Mouse (Mus musculus) liver, postnatal 0 days (tissue): ENCODE results near the gene Cd300ld5. TPM values are rescaled to one million over a fixed set of nuclear protein-coding genes. Genes with fewer than 3 reads are reported as not detected.

Experiments
- ATAC-seq: fragments of 200-750 bp; cut with Nextera tagmentation; 2 replicates; pipeline ENCODE4 v1.8.0; 2017; ENCODE audit warnings: mild to moderate bottlenecking, moderate library complexity
- DNase-seq: peaks from one replicate; pipeline ENCODE4 v3.0.0-alpha.2; 2016
- H3K27ac ChIP-seq: fragments of 300-500 bp; sonication (generic); 2 replicates; pipeline ENCODE4 v1.5.1; 2014; ENCODE audit warnings: antibody characterized with exemption, moderate library complexity, mild to moderate bottlenecking, low read depth
- H3K27me3 ChIP-seq: fragments of 300-500 bp; sonication (generic); 2 replicates; pipeline ENCODE4 v1.6.1; 2014; ENCODE audit warnings: low read length, control low read depth, mixed read lengths; ENCODE audit not compliant: insufficient read depth
- H3K36me3 ChIP-seq: fragments of 300-500 bp; sonication (generic); replicated peaks from 2 replicates; pipeline ENCODE4 v1.6.1; 2014; ENCODE audit warnings: mild to moderate bottlenecking, control low read depth, low read length, moderate library complexity, mixed read lengths; ENCODE audit not compliant: insufficient read depth
- H3K4me1 ChIP-seq: fragments of 300-500 bp; sonication (generic); 2 replicates; pipeline ENCODE4 v1.6.1; 2014; ENCODE audit warnings: antibody characterized with exemption, mild to moderate bottlenecking, control low read depth; ENCODE audit not compliant: insufficient read depth
- H3K4me2 ChIP-seq: fragments of 300-500 bp; sonication (generic); 2 replicates; pipeline ENCODE4 v1.6.1; 2014; ENCODE audit warnings: low read depth, mild to moderate bottlenecking, low read length, moderate library complexity, mixed read lengths
- H3K4me3 ChIP-seq: fragments of 300-500 bp; sonication (generic); 2 replicates; pipeline ENCODE4 v1.5.1; 2014; ENCODE audit warnings: low read depth, low read length
- H3K9ac ChIP-seq: fragments of 300-500 bp; sonication (generic); replicated peaks from 2 replicates; pipeline ENCODE4 v1.6.1; 2014; ENCODE audit warnings: mild to moderate bottlenecking, moderate library complexity
- H3K9me3 ChIP-seq: fragments of 300-500 bp; sonication (generic); 2 replicates; pipeline ENCODE4 v1.6.1; 2016; ENCODE audit warnings: mild to moderate bottlenecking, control low read depth, low read length, mixed read lengths
- CTCF ChIP-seq: sonication (generic); IDR thresholded peaks from 2 replicates; pipeline ENCODE4 v1.5.1; 2016; ENCODE audit warnings: antibody characterized with exemption, low read depth
- EP300 ChIP-seq: IDR thresholded peaks from 2 replicates; pipeline ENCODE4 v1.6.1; 2016; ENCODE audit warnings: antibody characterized with exemption, low read depth, mild to moderate bottlenecking
- WGBS: fragments of 180-500 bp; shearing (Covaris S2); extraction: QIAGEN DNeasy Blood & Tissue Kit; methylation state at CpG from one replicate; pipeline ENCODE4 v1.1.7; 2014; ENCODE audit not compliant: insufficient replicate concordance; 5-methylcytosine and 5-hydroxymethylcytosine counted together
- polyA plus RNA-seq: library from polyadenylated mRNA; unstranded; fragments of >200 nt; fragmentation: Nextera tagmentation; extraction: Ambion mirVana; gene quantifications from 2 replicates; pipeline ENCODE4 v1.2.1, GENCODE M21; 2015

The Cd300ld5 gene
- polyA plus RNA-seq, 1 experiment from 2014 or later, result not detected

DNA sequence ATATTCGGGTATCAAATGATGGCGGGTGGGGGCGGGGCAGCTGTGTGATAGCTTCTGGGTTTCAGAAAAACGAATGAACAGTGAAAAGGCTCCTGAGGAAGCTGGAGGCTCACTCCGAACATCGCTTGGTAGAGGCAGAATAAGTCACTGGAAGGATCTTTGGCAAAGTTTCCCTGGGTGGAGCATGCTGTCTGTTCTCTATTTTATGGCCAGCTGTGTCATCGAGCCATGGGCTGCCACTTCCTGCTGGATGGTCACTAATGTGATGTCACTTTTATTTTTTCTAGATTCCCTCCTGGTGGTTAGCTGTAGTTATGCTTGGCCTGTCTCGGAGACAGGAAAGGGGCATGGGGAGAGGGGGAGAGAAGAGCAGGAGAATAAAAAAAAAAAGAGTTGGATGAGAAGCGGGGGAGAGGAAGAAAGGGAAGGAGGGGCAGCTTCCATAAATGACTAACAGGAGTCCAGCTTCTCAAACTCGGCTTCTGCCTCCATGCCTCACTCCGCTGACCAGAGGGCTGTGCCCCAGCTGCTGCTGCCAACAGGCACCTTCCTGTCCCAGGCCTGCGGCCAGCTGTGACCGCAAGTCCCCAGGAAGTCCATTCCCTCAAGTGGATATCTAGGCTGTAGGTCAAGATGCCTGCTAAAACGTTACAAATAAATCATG, 34.2 kb upstream of the Cd300ld5 start:
- Histone ChIP-seq H3K9me3 (no peaks in the 10 kb centered on the region), H3K4me3 (no peak overlapping the region), H3K36me3 (no peaks in the 10 kb centered on the region), H3K27me3 (no peaks in the 10 kb centered on the region), H3K4me1 (peaks cover 9% of the 10 kb centered on the region), H3K27ac (no peak overlapping the region), H3K4me2 (no peak overlapping the region), H3K9ac (no peak overlapping the region)
- DNase-seq, result no peak
- TF ChIP-seq EP300, result no peak
- TF ChIP-seq CTCF, result no peak
- WGBS, result 20% methylated on average over 14 of the region's 14 CpGs
- peak; percentile 56 for ATAC-seq

DNA sequence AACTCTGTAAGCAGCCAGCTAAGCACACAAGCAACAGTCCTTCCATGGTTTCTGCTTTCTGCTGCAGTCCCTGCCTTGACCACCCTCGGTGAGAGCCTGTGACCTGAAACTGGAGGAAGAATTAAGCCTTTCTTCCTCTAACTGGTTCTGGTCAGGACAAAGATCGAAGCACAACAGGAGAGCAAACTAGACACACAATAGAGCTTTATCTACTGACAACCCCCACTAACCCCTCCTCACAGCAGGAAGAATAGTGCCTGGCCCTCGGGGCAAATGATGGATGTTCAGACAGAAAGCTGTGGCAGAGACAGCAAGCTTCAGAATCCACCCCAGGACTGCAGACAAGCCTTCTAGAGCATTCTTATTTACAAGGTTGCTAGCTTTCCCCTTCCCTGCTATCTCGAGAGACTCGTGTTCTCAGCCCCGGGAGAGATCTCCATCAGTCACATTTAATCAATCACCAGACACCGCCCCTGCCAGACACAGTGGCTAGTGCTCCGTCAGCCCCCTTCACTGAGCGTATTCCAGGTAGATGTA, 33.5 kb upstream of the Cd300ld5 start:
- WGBS, result 14% methylated on average over 9 of the region's 9 CpGs
- TF ChIP-seq EP300 (no peak), CTCF (no peak)
- ATAC-seq (no peak), DNase-seq (no peak)
- Histone ChIP-seq H3K4me3 (no peak overlapping the region), H3K4me2 (no peak overlapping the region), H3K27ac (no peak overlapping the region), H3K27me3 (no peaks in the 10 kb centered on the region), H3K9ac (no peak overlapping the region), H3K36me3 (no peaks in the 10 kb centered on the region), H3K4me1 (peaks cover 9% of the 10 kb centered on the region), H3K9me3 (no peaks in the 10 kb centered on the region)

GRCm38 (mm10) chr11:115066768-115067167, 29.2 kb upstream of the Cd300ld5 start:
- ATAC-seq, result no peak
- Histone ChIP-seq H3K4me2 (no peak overlapping the region), H3K9ac (no peak overlapping the region), H3K4me1 (no peaks in the 10 kb centered on the region), H3K4me3 (no peak overlapping the region), H3K9me3 (no peaks in the 10 kb centered on the region), H3K27ac (no peak overlapping the region), H3K27me3 (no peaks in the 10 kb centered on the region), H3K36me3 (no peaks in the 10 kb centered on the region)
- WGBS, result 34% methylated on average over 6 of the region's 6 CpGs
- no peak for DNase-seq
- peak; percentile 32; the same call in 1 of the 2 replicates for TF ChIP-seq CTCF
- no peak for TF ChIP-seq EP300

DNA sequence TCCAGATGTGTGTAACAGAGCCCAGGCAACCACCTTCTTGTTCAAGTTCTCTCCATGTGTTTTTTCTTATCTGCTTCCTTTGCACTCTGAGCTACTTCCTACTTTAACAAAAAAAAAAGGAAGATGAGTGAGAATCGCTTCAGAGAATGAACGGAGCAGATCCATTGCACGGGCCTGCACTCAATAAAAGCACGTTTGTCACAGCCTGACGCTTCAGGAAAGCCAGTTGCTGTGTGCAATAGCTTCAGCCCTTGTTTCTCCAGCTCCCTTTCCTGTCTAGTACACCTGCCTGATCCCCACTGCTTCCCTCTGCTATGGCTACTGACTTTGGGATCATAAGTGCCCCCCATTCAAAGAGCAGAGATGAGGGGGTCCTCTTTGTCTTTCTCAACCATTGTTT, 24.5 kb upstream of the Cd300ld5 start, which contains the start of gene Cd300e:
TSS of gene Cd300e (minus strand) at position 101 of the 400 bp plus-strand sequence.
- 34% methylated on average over 5 of the region's 5 CpGs for WGBS
- no peak for ATAC-seq

GRCm38 (mm10) chr11:115059797-115060196, 22.2 kb upstream of the Cd300ld5 start:
- no peaks in the 10 kb centered on the region for H3K9me3 ChIP-seq
- H3K9ac ChIP-seq, result no peak overlapping the region
- H3K4me3 ChIP-seq, result no peak overlapping the region
- H3K27me3 ChIP-seq, result no peaks in the 10 kb centered on the region
- no peak overlapping the region for H3K4me2 ChIP-seq
- no peaks in the 10 kb centered on the region for H3K36me3 ChIP-seq
- ATAC-seq, result 0 out of 2 replicates have a peak, but pooled peaks have one; percentile 21
- DNase-seq, result no peak
- TF ChIP-seq EP300, result no peak
- no peak for TF ChIP-seq CTCF
- WGBS, result 53% methylated on average over 2 of the region's 2 CpGs
- H3K4me1 ChIP-seq, result no peaks in the 10 kb centered on the region; the same call in 1 of the 2 replicates
- no peak overlapping the region for H3K27ac ChIP-seq

More for the DNA sequence above, 24.5 kb upstream of the Cd300ld5 start, which contains the start of gene Cd300e:
- no peaks in the 10 kb centered on the region for H3K9me3 ChIP-seq
- no peak for TF ChIP-seq CTCF
- no peak for TF ChIP-seq EP300
- no peaks in the 10 kb centered on the region for H3K27me3 ChIP-seq
- no peaks in the 10 kb centered on the region for H3K36me3 ChIP-seq
- no peak within 1 kb of the TSS for H3K4me3 ChIP-seq
- no peak within 1 kb of the TSS; the same call in 1 of the 2 replicates for H3K4me2 ChIP-seq
- H3K4me1 ChIP-seq, result no peaks in the 10 kb centered on the region; the same call in 1 of the 2 replicates
- no peak within 1 kb of the TSS for H3K9ac ChIP-seq
- DNase-seq, result no peak
- no peak within 1 kb of the TSS for H3K27ac ChIP-seq

DNA sequence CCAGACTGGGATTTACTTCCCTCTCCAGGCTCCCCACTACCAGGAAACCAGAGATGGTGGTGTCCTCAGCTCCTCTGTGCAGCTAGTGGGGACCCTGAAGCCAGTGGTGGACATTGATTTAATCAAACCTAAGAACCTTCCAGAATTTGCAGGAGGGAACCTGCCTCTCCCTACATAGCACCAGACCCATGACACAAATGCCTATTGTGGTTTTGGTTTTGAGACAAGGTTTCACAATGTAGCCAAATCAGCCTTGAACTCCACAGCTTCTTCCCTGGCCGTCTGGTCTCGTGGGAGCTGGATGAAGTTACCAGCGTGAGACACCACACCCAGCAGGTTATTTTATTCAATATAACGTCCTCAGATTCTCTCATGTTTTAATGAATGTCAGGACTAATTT, 21.1 kb upstream of the Cd300ld5 start:
- DNase-seq, result no peak
- H3K27me3 ChIP-seq, result no peaks in the 10 kb centered on the region
- H3K4me1 ChIP-seq, result no peaks in the 10 kb centered on the region; the same call in 1 of the 2 replicates
- H3K4me3 ChIP-seq, result no peak overlapping the region
- H3K27ac ChIP-seq, result no peak overlapping the region
- no peaks in the 10 kb centered on the region for H3K36me3 ChIP-seq
- no peaks in the 10 kb centered on the region for H3K9me3 ChIP-seq
- no peak for ATAC-seq
- no peak overlapping the region for H3K9ac ChIP-seq
- no peak for TF ChIP-seq CTCF
- 57% methylated on average over 4 of the region's 4 CpGs for WGBS
- no peak overlapping the region for H3K4me2 ChIP-seq
